Mouse (Mus musculus) v-Abl transformed pro-B cells (cell line): ENCODE results near the gene Krtap19-3.

Source experiments
- in situ Hi-C, 2 experiments: fragments of 400-800 bp; cut with MboI; formaldehyde crosslinking; loops; one replicate each; pipeline ENCODE4 v1.15.1; 2025; ENCODE audit not compliant: unreplicated experiment in 2 of 2

The Krtap19-3 gene

DNA sequence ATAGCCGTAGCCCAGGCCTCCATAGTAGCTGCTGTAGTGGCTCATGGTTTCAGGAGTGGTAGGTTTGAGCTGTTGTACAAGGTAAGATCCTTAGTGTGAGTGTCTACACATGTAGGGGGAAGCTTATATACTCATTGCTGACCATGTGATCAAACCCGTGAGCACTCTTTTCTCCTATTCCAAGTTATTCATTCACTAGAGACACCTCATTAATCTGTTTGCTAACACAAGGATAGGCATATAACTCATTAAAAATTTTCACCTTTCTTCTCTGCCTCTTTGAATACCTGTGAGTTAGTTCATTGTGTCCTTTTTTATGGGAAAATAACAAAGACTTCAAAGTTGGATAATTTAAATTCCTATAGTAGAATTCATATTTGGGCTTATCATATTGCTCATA is at the start of gene Krtap19-3:
TSS of gene Krtap19-3 (minus strand) at position 101 of the 400 bp plus-strand sequence.
- in situ Hi-C loops = no loop called here

DNA sequence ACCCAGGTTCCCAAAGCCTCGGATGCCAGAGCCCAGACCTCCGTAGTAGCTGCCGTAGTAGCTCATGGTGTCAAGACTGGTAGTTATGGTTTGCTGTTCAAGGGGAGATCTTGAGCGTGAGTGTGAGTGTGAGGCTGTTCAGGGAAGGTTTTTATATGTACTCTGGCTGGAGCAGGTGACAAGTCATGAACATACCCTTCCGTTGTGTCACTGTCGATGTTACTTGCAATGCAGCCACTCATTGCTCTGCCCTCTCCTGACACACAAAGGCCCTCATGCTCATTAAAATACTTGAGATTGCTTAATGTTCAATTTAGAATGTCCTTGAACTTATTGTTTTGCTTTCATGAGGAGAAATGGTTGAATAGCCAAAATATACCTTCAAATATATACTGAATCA is 18.5 kb upstream of the Krtap19-3 start, which contains the start of gene Krtap19-5:
TSS of gene Krtap19-5 (minus strand) at position 101 of the 400 bp plus-strand sequence.
- in situ Hi-C loops = no loop called here

DNA sequence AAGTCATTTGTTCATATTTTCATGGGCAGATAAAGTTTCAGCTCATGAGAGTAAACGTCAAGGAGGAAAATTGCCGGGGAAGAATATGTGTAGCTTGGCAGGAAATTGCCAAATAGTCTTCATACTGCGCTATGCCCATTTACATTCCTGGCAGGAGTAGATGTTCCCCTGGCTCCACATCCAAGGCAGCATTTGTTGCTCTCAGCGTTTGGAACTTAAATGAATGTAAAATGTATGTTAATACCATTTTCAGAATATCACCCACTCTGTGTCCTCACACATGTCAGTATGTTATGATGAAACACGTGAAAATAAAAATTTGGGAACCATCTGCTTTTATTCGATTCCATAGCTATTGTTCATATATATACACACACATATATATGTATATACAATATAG is 9.0 kb upstream of the Krtap19-3 start:
- in situ Hi-C loops = no loop called here

DNA sequence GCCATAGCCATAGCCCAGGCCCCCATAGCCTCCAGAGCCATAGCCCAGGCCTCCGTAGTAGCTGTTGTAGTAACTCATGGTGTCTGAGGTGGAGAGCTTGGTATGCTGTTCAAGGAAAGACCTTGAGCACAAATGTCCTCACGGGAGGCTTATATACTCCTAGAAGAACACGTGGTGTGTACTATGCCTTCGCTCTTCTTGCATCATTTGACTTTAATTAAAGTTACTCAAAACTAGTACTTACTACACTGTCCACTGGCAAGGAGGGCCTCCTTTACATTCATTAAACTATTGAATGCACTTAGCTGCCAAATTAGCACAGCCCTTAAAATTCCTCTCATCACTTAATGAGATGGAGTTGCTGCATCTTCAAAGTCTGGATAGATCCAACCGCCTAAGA is 7.2 kb upstream of the Krtap19-3 start, which contains the start of gene Krtap19-4:
TSS of gene Krtap19-4 (minus strand) at position 101 of the 400 bp plus-strand sequence.
- in situ Hi-C loops = no loop called here

- in situ Hi-C loops = no loop called here
Observed at GRCm38 (mm10) chr16:88874169-88874568, 3.7 kb downstream of the Krtap19-3 start, which contains the start of gene Krtap19-2. TSS of gene Krtap19-2 (minus strand) at chr16:88874269.

DNA sequence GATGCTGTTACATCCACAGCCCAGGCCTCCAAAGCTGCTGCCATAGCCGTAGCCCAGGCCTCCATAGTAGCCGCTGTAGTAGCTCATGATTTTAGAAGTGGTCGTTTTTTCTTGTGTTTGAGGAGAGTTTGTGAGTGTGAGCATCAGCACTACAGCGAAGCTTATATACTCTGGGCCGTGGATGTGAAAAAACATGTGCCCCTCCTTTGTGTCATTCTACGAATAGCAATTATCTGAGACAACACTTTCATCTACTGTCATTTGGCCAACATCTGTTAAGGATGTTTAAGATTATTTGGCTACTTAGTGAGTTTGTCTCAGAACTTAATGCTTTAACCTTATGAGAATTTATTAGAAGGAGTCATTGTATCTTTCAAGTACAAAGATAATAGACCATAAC is 8.5 kb downstream of the Krtap19-3 start, which contains the start of gene Krtap19-1:
TSS of gene Krtap19-1 (minus strand) at position 101 of the 400 bp plus-strand sequence.
- in situ Hi-C loops = no loop called here

- in situ Hi-C loops = no loop called here
Observed at GRCm38 (mm10) chr16:88864887-88865407, 12.9 kb downstream of the Krtap19-3 start.

DNA sequence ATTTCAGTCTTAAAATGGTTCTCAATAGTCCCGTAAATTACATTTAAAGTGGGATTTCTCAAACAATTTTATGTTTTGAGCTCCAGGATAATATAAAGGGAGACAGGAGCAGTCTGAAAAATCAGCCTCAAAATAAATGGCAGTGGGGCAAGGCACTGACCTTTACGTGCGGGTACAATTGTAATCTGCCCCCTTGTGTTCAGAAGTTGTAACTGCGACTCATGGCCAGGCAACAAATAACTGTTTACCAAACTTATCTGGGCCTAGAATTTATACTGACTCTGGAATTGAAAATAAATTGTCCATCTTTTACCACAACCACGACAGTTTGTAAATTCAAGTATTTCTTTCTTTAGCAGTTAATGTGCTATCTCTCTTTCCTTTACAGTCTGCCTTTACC is 26.4 kb downstream of the Krtap19-3 start:
- in situ Hi-C loops = no loop called here

DNA sequence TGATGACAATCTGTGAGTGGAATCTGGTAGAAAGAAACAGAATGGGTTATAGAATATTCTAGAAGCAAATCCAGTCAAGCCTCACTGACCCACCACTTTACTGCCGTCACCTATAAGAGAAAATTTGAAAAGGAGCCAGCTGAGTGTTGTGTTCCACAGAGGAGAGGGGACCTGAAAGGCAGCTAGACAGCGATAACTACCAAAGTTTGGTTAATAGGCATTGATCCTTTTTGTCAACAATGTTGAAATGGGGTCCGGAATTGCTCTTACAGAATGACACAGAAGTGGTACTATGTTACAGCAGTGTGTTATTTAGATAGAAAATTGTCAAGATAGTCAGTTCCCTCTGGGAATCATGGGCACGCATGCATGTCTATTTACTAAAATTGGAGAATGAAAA is 29.3 kb downstream of the Krtap19-3 start:
- in situ Hi-C loops = loop anchor here (10.0 to 25.0 kb wide), 5 partner anchors 454 to 1339 kb away; no protein-coding TSS in a partner anchor

DNA sequence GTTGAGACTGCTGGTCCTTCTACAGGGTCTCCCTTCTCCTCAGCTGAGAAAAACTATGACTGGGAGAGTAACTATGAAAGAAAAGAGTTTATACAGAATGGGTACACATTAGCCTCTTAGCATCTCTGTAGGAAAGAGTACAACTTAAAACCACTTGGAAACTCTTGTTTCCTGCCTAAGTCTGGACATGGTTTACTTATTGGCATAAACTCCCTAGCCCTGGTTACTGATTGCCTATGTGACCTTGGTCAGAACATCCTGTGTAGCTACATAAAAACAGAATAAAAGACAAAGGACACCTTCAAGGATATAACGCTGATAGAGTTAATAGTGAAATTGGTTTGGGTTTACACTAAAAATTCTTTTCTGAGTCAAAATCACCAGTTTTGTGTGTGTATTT is 30.5 kb downstream of the Krtap19-3 start:
- in situ Hi-C loops = loop anchor here (10.0 to 25.0 kb wide), 5 partner anchors 453 to 1340 kb away; no protein-coding TSS in a partner anchor
